Mouse (Mus musculus) midbrain, embryonic 12.5 days (tissue): ENCODE data around the gene Gzmc. TPM values are rescaled to one million over a fixed set of nuclear protein-coding genes. Genes with fewer than 3 reads are reported as not detected.

ENCODE experiments used
- ATAC-seq: fragments of 200-750 bp; cut with Nextera tagmentation; 2 replicates; pipeline ENCODE4 v1.8.0; 2017; ENCODE audit warnings: low read depth, moderate TSS enrichment, moderate library complexity; ENCODE audit not compliant: low FRiP score
- H3K27ac ChIP-seq: fragments of 300-500 bp; sonication (generic); replicated peaks from 2 replicates; pipeline ENCODE4 v1.5.1; 2016; ENCODE audit warnings: mild to moderate bottlenecking
- H3K27me3 ChIP-seq: fragments of 300-500 bp; sonication (generic); 2 replicates; pipeline ENCODE4 v1.6.1; 2016; ENCODE audit warnings: mild to moderate bottlenecking
- H3K36me3 ChIP-seq: fragments of 300-500 bp; sonication (generic); 2 replicates; pipeline ENCODE4 v1.6.1; 2016
- H3K4me1 ChIP-seq: fragments of 300-500 bp; sonication (generic); 2 replicates; pipeline ENCODE4 v1.6.1; 2016
- H3K4me2 ChIP-seq: fragments of 300-500 bp; sonication (generic); replicated peaks from 2 replicates; pipeline ENCODE4 v1.6.1; 2016; ENCODE audit warnings: mild to moderate bottlenecking, moderate library complexity
- H3K4me3 ChIP-seq: fragments of 300-500 bp; sonication (generic); 2 replicates; pipeline ENCODE4 v1.5.1; 2016; ENCODE audit warnings: mild to moderate bottlenecking
- H3K9ac ChIP-seq: fragments of 300-500 bp; sonication (generic); replicated peaks from 2 replicates; pipeline ENCODE4 v1.6.1; 2016; ENCODE audit warnings: mild to moderate bottlenecking, moderate library complexity
- H3K9me3 ChIP-seq: fragments of 300-500 bp; sonication (generic); 2 replicates; pipeline ENCODE4 v1.6.1; 2016; ENCODE audit warnings: mild to moderate bottlenecking
- WGBS: fragments of 180-500 bp; shearing (Covaris S2); methylation state at CpG from one replicate; pipeline ENCODE4 v1.1.7; 2016; 5-methylcytosine and 5-hydroxymethylcytosine counted together
- polyA plus RNA-seq: library from polyadenylated mRNA; unstranded; fragments of >200 nt; fragmentation: Nextera tagmentation; extraction: Ambion mirVana; gene quantifications from 2 replicates; pipeline ENCODE4 v1.2.1, GENCODE M21; 2016

The Gzmc gene
- polyA plus RNA-seq, 1 experiment from 2014 or later, result 0.20 TPM

GRCm38 (mm10) chr14:56186521-56186920 lies 47.9 kb downstream of the Gzmc start:
- Histone ChIP-seq H3K9me3 (no peaks in the 10 kb centered on the region), H3K36me3 (no peaks in the 10 kb centered on the region), H3K4me2 (no peak overlapping the region), H3K27ac (no peak overlapping the region), H3K4me3 (no peak overlapping the region), H3K27me3 (no peaks in the 10 kb centered on the region), H3K9ac (no peak overlapping the region), H3K4me1 (no peaks in the 10 kb centered on the region)
- 78% methylated on average over 5 of the region's 5 CpGs for WGBS
- no peak for ATAC-seq

Other genes starting within 250 kb of the Gzmc start
- gene Mcpt1, start 216.7 kb downstream of the Gzmc start, polyA plus RNA-seq, result not detected in 2 replicates
- gene Mcpt9, start 204.2 kb downstream of the Gzmc start, polyA plus RNA-seq, result not detected in 2 replicates
- gene Mcpt2, start 192.6 kb downstream of the Gzmc start, polyA plus RNA-seq, result not detected in 2 replicates
- gene Mcpt4, start 172.3 kb downstream of the Gzmc start, polyA plus RNA-seq, result not detected in 2 replicates
- not detected in 2 replicates for gene Mcpt8, start 149.4 kb downstream of the Gzmc start, polyA plus RNA-seq
- gene Ctsg, start 132.1 kb downstream of the Gzmc start, polyA plus RNA-seq, result not detected in 2 replicates
- gene Gzme, start 114.0 kb downstream of the Gzmc start, polyA plus RNA-seq, result not detected in 2 replicates
- not detected in 2 replicates for gene Gzmd, start 102.0 kb downstream of the Gzmc start, polyA plus RNA-seq
- gene Gzmg, start 75.1 kb downstream of the Gzmc start, polyA plus RNA-seq, result not detected in 2 replicates
- not detected in 2 replicates for gene Gzmn, start 60.1 kb downstream of the Gzmc start, polyA plus RNA-seq
- not detected in 2 replicates for gene Gzmf, start 23.2 kb downstream of the Gzmc start, polyA plus RNA-seq
- not detected in 2 replicates for gene Gzmb, start 27.6 kb upstream of the Gzmc start, polyA plus RNA-seq
- 0.05 and 0.17 TPM in 2 replicates for gene Atp12a, start 130.4 kb upstream of the Gzmc start, polyA plus RNA-seq
- 1.1 and 2.4 TPM in 2 replicates for gene Rnf17, start 167.9 kb upstream of the Gzmc start, polyA plus RNA-seq